ENCODE assay signal across 9 mouse cellular contexts in genomic region chr1:128590011-128590410, GRCm38 (mm10). TPM values are rescaled to one million over a fixed set of nuclear protein-coding genes. Genes with fewer than 3 reads are reported as not detected.
DNase-seq lines count a peak whose midpoint lies in the region; ATAC-seq and TF ChIP-seq lines count a peak whose summit lies in the region.
"Had no signal": no experiment of that assay in that cellular context is flagged by ENCODE, and none has a peak within 500 bp of the region (broad histone marks: within the 10 kb centered on the region; RNA-seq: fewer than 3 reads in every experiment).

No protein-coding gene starts in this region.

- no peak for ATAC-seq in kidney, embryonic 15.5 days (replicated peaks; ENCODE audit: low FRiP score)
- no peak for ATAC-seq in forebrain, embryonic 16.5 days
- no peak for ATAC-seq in midbrain, embryonic 13.5 days
- ATAC-seq in CD4-positive, CD25-positive, alpha-beta regulatory T cell, adult 4 months = no peak

- peak overlapping the region; percentile 94 for H3K4me2 ChIP-seq in kidney, embryonic 15.5 days
- H3K4me2 ChIP-seq in forebrain, embryonic 16.5 days (ENCODE audit: low read length) = peak overlapping the region; percentile 28
- H3K4me2 ChIP-seq in midbrain, embryonic 13.5 days (replicated peaks) = peak overlapping the region; percentile 87

- H3K27ac ChIP-seq in kidney, embryonic 15.5 days = no peak overlapping the region
- no peak overlapping the region for H3K27ac ChIP-seq in forebrain, embryonic 16.5 days (ENCODE audit: low read length)
- H3K27ac ChIP-seq in midbrain, embryonic 13.5 days = peak overlapping the region; percentile 45

- H3K4me3 ChIP-seq in kidney, embryonic 15.5 days (replicated peaks) = peak overlapping the region; percentile 64
- peak overlapping the region; percentile 25 for H3K4me3 ChIP-seq in forebrain, embryonic 16.5 days (replicated peaks; ENCODE audit: low read length)
- H3K4me3 ChIP-seq in midbrain, embryonic 13.5 days (replicated peaks) = peak overlapping the region; percentile 74

- TF ChIP-seq POLR2A in brain, embryonic 14.5 days (IDR thresholded peaks at IDR 0.05; ENCODE audit: borderline replicate concordance, extremely low read depth, insufficient read depth, insufficient read length, poor library complexity, severe bottlenecking) = no peak

- no peaks in the 10 kb centered on the region for H3K9me3 ChIP-seq in kidney, embryonic 15.5 days (replicated peaks)
- no peaks in the 10 kb centered on the region for H3K9me3 ChIP-seq in forebrain, embryonic 16.5 days (ENCODE audit: control insufficient read depth, low read length)
- H3K9me3 ChIP-seq in midbrain, embryonic 13.5 days = no peaks in the 10 kb centered on the region

- H3K27me3 ChIP-seq in kidney, embryonic 15.5 days = peaks cover 34% of the 10 kb centered on the region
- H3K27me3 ChIP-seq in forebrain, embryonic 16.5 days (replicated peaks; ENCODE audit: control insufficient read depth, insufficient read depth, low read length) = no peaks in the 10 kb centered on the region
- no peaks in the 10 kb centered on the region for H3K27me3 ChIP-seq in midbrain, embryonic 13.5 days

- no peak for DNase-seq in kidney, postnatal 4 days
- DNase-seq in brain, embryonic 14.5 days (ENCODE audit: low read depth) = peak; percentile 49
- DNase-seq in right cerebral cortex, adult 2 months (ENCODE audit: low spot score in 2 of 2) = no peak
- no peak for DNase-seq in frontal cortex, postnatal 36 days (ENCODE audit: low spot score in 2 of 2)
- DNase-seq: cerebellum, adult 18-20 months had no signal

- H3K9ac ChIP-seq in kidney, embryonic 15.5 days = no peak overlapping the region
- H3K9ac ChIP-seq in forebrain, embryonic 16.5 days (replicated peaks; ENCODE audit: low read depth, low read length) = no peak overlapping the region
- peak overlapping the region; percentile 87 for H3K9ac ChIP-seq in midbrain, embryonic 13.5 days (replicated peaks)

- H3K4me1 ChIP-seq in kidney, embryonic 15.5 days = peaks cover 47% of the 10 kb centered on the region
- peaks cover 49% of the 10 kb centered on the region for H3K4me1 ChIP-seq in forebrain, embryonic 16.5 days (replicated peaks; ENCODE audit: control insufficient read depth, insufficient read depth, low read length)
- H3K4me1 ChIP-seq in midbrain, embryonic 13.5 days (replicated peaks) = peaks cover 85% of the 10 kb centered on the region

- peaks cover 11% of the 10 kb centered on the region; the same call in 1 of the 2 replicates for H3K36me3 ChIP-seq in kidney, embryonic 15.5 days
- H3K36me3 ChIP-seq in forebrain, embryonic 16.5 days (ENCODE audit: control insufficient read depth, insufficient read depth) = no peaks in the 10 kb centered on the region
- H3K36me3 ChIP-seq in midbrain, embryonic 13.5 days = peaks cover 8% of the 10 kb centered on the region

- no peak for TF ChIP-seq CTCF in brain, embryonic 14.5 days (IDR thresholded peaks at IDR 0.05; ENCODE audit: borderline replicate concordance, extremely low read depth, insufficient read depth, insufficient read length)

- 8% methylated on average over 6 of the region's 6 CpGs for WGBS in kidney, embryonic 15.5 days
- WGBS in forebrain, embryonic 16.5 days = 2% methylated on average over 6 of the region's 6 CpGs
- 0% methylated on average over 6 of the region's 6 CpGs for WGBS in midbrain, embryonic 13.5 days

RNA-seq across cellular contexts. Expression of gene Cxcr4, which starts 2.1 kb away (rescaled TPM):
- 8.8 and 9.8 TPM in 2 replicates for polyA plus RNA-seq in kidney, embryonic 15.5 days (2015; fragmentation: Nextera tagmentation; extraction: Ambion mirVana)
- polyA plus RNA-seq in brain, embryonic 14.5 days (2012; rRNA removed) = 96.9 and 115 TPM in 2 replicates
- 11.3 and 14.4 TPM in 2 replicates for polyA plus RNA-seq in forebrain, embryonic 16.5 days (2015; fragmentation: Nextera tagmentation; extraction: Ambion mirVana)
- 13.6 and 15.4 TPM in 2 replicates for polyA plus RNA-seq in midbrain, embryonic 13.5 days (2015; fragmentation: Nextera tagmentation; extraction: Ambion mirVana)
- 10 to 100 TPM in 1 of 2 experiments, 1 to 10 TPM in 1; 5.6 to 29.9 TPM for polyA plus RNA-seq in CD4-positive, CD25-positive, alpha-beta regulatory T cell, adult 4 months (2017; shearing (Covaris generic))

Comparison
In these comparisons a context has a peak if more than half of its experiments do, and no peak if none do; other contexts are left out.
1. H3K4me2 ChIP-seq: peak in every context shown above with its lines; median percentile 94 in kidney, embryonic 15.5 days; 87 in midbrain, embryonic 13.5 days; 28 in forebrain, embryonic 16.5 days.